Mouse (Mus musculus): ENCODE data around the gene Alms1. TPM values are rescaled to one million over a fixed set of nuclear protein-coding genes. Genes with fewer than 3 reads are reported as not detected.
"Not testable (repeated sequence)": the region's sequence is repeated elsewhere in the genome, so short reads cannot be mapped to it uniquely, and the experiment has no call there.

Gene Alms1
- total RNA-seq, 2 experiments from 2014 or later = 2.8 to 4.1 TPM

DNA sequence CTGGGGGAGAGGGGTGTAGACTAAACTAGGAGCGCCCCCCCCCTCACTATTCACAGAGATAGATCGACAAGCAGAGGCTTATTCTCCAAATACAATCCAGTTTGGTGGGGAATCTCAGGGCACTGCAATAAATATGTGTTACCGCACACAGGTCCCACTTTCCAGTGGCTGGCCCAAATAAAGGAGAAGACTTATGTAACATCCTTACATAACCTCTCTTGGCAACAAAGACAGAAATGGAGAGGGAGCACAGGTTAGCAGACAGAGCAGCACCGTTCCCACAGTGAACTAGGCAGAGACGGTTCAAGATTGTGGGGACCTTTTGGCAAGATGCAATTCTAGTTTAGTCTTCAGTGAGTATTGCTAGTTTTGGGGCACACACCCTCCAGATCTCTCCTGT, 121.9 kb downstream of the Alms1 start:
- not testable (repeated sequence) for DNase-seq

DNA sequence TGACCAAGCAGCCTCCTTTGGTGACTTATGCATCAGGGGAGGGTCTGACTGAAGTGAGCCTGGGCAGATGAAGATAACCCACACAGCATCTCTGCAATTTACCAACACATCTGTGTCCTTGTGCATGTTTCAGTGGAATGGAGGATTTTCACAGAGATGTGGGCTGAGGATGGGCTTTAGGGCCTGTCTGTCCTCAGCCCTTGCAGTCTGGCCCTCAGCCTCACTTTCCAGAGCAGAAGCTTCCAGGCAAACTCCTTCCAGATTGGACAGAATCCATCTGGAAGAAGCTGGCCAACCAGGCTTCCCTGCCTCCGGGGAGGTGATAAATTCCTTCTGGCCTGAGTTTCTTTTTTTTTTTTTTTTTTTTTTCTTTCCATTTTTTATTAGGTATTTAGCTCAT, 122.3 kb downstream of the Alms1 start:
- intact Hi-C loops (cut with DNase I); DNase-seq: not testable (repeated sequence)

More for the DNA sequence above, 121.9 kb downstream of the Alms1 start:
- intact Hi-C loops (cut with DNase I) = not testable (repeated sequence)

DNA sequence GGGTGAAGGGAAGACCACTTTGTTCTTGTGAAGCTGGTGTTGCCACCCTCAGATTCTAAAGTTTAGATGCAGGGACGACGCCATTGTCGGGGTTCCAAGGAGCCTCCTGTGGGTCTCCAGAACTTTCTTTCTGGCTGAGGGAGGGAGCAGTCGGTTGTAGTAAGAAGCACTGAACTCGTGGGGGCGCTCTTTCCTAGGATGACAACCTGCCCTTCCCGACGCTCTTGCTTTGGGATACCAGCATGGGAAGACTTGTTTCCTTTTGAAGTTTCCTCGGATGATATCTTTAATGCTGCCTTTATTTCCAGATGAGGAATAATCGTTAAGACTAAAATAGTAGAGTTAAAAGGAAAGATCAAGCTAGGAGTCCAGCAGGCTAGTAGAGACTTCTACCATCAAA, 125.8 kb downstream of the Alms1 start, which contains the start of gene Nat8f7:
TSS of gene Nat8f7 (minus strand) at position 101 of the 400 bp plus-strand sequence.
- intact Hi-C loops (cut with DNase I) = not testable (repeated sequence)
- DNase-seq = peak in 1 of 2 experiments; percentile 5

Small RNA genes within 50 kb of the gene (microRNA-seq; reads per million reads assigned to microRNA genes)
- 0 reads per million in 2 experiments for gene Gm27317

Other genes with a start within 250 kb of the Alms1 start
- 10 to 100 TPM; 65.4 to 73.1 TPM for gene Rab11fip5, start 212.9 kb upstream of the Alms1 start, total RNA-seq (2021)
- gene Noto, start 163.6 kb upstream of the Alms1 start, total RNA-seq (2021) = not detected
- 10 to 100 TPM; 11.1 to 12.5 TPM for gene Smyd5, start 155.5 kb upstream of the Alms1 start, total RNA-seq (2021)
- gene Cct7, start 136.0 kb upstream of the Alms1 start, total RNA-seq (2021) = 100 to 1,000 TPM; 160 to 172 TPM
- 10 to 100 TPM; 17.9 to 19.4 TPM for gene Pradc1, start 135.6 kb upstream of the Alms1 start, total RNA-seq (2021)
- not detected for gene Fbxo41, start 84.5 kb upstream of the Alms1 start, total RNA-seq (2021)
- not detected for gene Egr4, start 73.9 kb upstream of the Alms1 start, total RNA-seq (2021)
- under 1 TPM in 1 of 2 experiments, not detected in 1; 0.22 TPM for gene Nat8f7, start 125.7 kb downstream of the Alms1 start, total RNA-seq (2021)
- gene Nat8f3, start 178.2 kb downstream of the Alms1 start, total RNA-seq (2021) = under 1 TPM in 1 of 2 experiments, not detected in 1; 0.36 TPM
- gene Nat8f6, start 233.4 kb downstream of the Alms1 start, total RNA-seq (2021) = under 1 TPM in 1 of 2 experiments, not detected in 1; 0.30 TPM
- not detected for gene Nat8f5, start 233.4 kb downstream of the Alms1 start, total RNA-seq (2021)
- not detected for gene Nat8, start 244.6 kb downstream of the Alms1 start, total RNA-seq (2021)